14 mouse cellular contexts compared by ENCODE assay signal in the genomic region with DNA sequence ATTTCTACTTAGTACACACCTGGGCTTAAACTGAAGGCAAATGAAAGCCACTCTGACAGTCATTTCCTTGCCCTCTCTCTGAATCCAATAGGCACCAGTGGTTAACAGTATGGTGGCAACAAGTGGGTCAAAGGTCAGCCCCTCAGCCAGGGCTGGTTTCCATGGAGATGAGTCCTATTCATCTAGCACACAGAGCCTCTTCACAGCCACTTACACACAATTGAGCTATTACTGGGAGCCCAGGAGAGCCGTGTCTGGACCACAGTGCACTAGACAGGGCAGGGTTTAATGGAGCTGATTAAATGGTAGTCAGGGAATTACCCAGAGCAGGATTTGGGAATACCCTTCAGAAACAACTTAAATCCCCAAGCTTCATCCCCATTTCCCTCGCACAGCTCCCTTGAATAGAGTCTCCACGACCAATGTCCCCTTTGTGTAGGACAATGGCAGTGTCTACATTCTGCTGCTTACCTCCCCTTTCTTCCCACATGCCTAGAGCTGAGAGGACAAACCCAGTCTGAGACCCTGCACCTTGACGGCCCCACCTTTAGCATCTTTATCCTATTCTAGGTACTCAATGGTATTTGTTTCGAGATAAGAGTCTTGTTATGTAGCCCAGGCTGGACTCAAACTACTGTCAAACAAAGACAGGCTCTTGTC.
DNase-seq lines count a peak whose midpoint lies in the region; ATAC-seq and TF ChIP-seq lines count a peak whose summit lies in the region.
"Had no signal": no experiment of that assay in that cellular context is flagged by ENCODE, and none has a peak within 500 bp of the region (broad histone marks: within the 10 kb centered on the region; RNA-seq: fewer than 3 reads in every experiment).

No protein-coding gene starts in this region.

- H3K27me3 ChIP-seq in lung, postnatal 0 days (replicated peaks; ENCODE audit: insufficient read depth, low read length): no peaks in the 10 kb centered on the region
- H3K27me3 ChIP-seq in forebrain, embryonic 15.5 days: no peaks in the 10 kb centered on the region
- peaks cover 28% of the 10 kb centered on the region for H3K27me3 ChIP-seq in midbrain, embryonic 11.5 days (ENCODE audit: control insufficient read depth, insufficient read depth, low read length)
- H3K27me3 ChIP-seq: heart, embryonic 12.5 days; limb, embryonic 15.5 days; Patski had no signal

- H3K4me1 ChIP-seq in lung, postnatal 0 days (ENCODE audit: insufficient read depth, low read depth, low read length): 0 out of 2 replicates have a peak, but pooled peaks cover 5% of the 10 kb centered on the region
- H3K4me1 ChIP-seq in forebrain, embryonic 15.5 days: peaks cover 9% of the 10 kb centered on the region; the same call in 1 of the 2 replicates
- peaks cover 24% of the 10 kb centered on the region for H3K4me1 ChIP-seq in midbrain, embryonic 11.5 days (ENCODE audit: control insufficient read depth, insufficient read depth, low read length)

- no peak for DNase-seq in lung, postnatal 0 days (ENCODE audit: low spot score)
- no peak for DNase-seq in lung, postnatal 14 days
- DNase-seq in midbrain, embryonic 11.5 days (ENCODE audit: low spot score, missing footprints): peak; percentile 92
- peak; percentile 81 for DNase-seq in retina, postnatal 1 day
- DNase-seq in cerebellum, postnatal 10 days: no peak
- DNase-seq in thymus, postnatal 25 days: no peak
- no peak for DNase-seq in thymus, postnatal 10 days (ENCODE audit: low spot score in 2 of 2)
- DNase-seq: thymus, postnatal 4 days had no signal

- no peak overlapping the region for H3K4me3 ChIP-seq in lung, postnatal 0 days (ENCODE audit: low read depth, low read length)
- H3K4me3 ChIP-seq in forebrain, embryonic 15.5 days: no peak overlapping the region
- H3K4me3 ChIP-seq in midbrain, embryonic 11.5 days (ENCODE audit: low read depth, low read length): no peak overlapping the region
- H3K4me3 ChIP-seq: heart, embryonic 12.5 days; layer of hippocampus, adult 2 months; limb, embryonic 15.5 days had no signal

- no peak for TF ChIP-seq EP300 in lung, postnatal 0 days (IDR thresholded peaks at IDR 0.05)

- no peak overlapping the region for H3K9ac ChIP-seq in lung, postnatal 0 days (replicated peaks; ENCODE audit: low read depth)
- no peak overlapping the region for H3K9ac ChIP-seq in forebrain, embryonic 15.5 days (replicated peaks)
- H3K9ac ChIP-seq in midbrain, embryonic 11.5 days (ENCODE audit: low read length): no peak overlapping the region
- H3K9ac ChIP-seq: heart, embryonic 12.5 days; limb, embryonic 15.5 days had no signal

- peak; percentile 44 for ATAC-seq in lung, postnatal 0 days
- peak; percentile 70 for ATAC-seq in forebrain, embryonic 15.5 days (replicated peaks)
- peak; percentile 95 for ATAC-seq in midbrain, embryonic 11.5 days (ENCODE audit: low FRiP score)
- ATAC-seq: Patski had no signal

- no peak for TF ChIP-seq CTCF in lung, postnatal 0 days (IDR thresholded peaks at IDR 0.05)

- no peak overlapping the region for H3K27ac ChIP-seq in lung, postnatal 0 days (ENCODE audit: low read length)
- no peak overlapping the region for H3K27ac ChIP-seq in forebrain, embryonic 15.5 days (replicated peaks)
- H3K27ac ChIP-seq in midbrain, embryonic 11.5 days (ENCODE audit: low read depth, low read length): peak overlapping the region; percentile 37
- H3K27ac ChIP-seq: layer of hippocampus, adult 2 months; limb, embryonic 15.5 days; macrophage had no signal

- H3K4me2 ChIP-seq in lung, postnatal 0 days (replicated peaks; ENCODE audit: low read depth, low read length): no peak overlapping the region
- H3K4me2 ChIP-seq in forebrain, embryonic 15.5 days (replicated peaks): no peak overlapping the region
- H3K4me2 ChIP-seq in midbrain, embryonic 11.5 days: no peak overlapping the region
- H3K4me2 ChIP-seq: heart, embryonic 12.5 days; limb, embryonic 15.5 days had no signal

- 62% methylated on average over 5 of the region's 5 CpGs for WGBS in lung, postnatal 0 days
- 13% methylated on average over 5 of the region's 5 CpGs for WGBS in forebrain, embryonic 15.5 days
- WGBS in midbrain, embryonic 11.5 days: 12% methylated on average over 5 of the region's 5 CpGs

- no peaks in the 10 kb centered on the region for H3K9me3 ChIP-seq in lung, postnatal 0 days (ENCODE audit: low read length)
- H3K9me3 ChIP-seq in forebrain, embryonic 15.5 days: no peaks in the 10 kb centered on the region
- H3K9me3 ChIP-seq in midbrain, embryonic 11.5 days (ENCODE audit: control insufficient read depth, low read length): no peaks in the 10 kb centered on the region
- H3K9me3 ChIP-seq: heart, embryonic 12.5 days; limb, embryonic 15.5 days had no signal

- 0 out of 2 replicates have a peak, but pooled peaks cover 3% of the 10 kb centered on the region for H3K36me3 ChIP-seq in lung, postnatal 0 days (ENCODE audit: insufficient read depth, low read length)
- no peaks in the 10 kb centered on the region for H3K36me3 ChIP-seq in forebrain, embryonic 15.5 days
- no peaks in the 10 kb centered on the region for H3K36me3 ChIP-seq in midbrain, embryonic 11.5 days (ENCODE audit: control insufficient read depth, insufficient read depth, low read length)
- H3K36me3 ChIP-seq: heart, embryonic 12.5 days; limb, embryonic 15.5 days had no signal

Comparison
In these comparisons a context has a peak if more than half of its experiments do, and no peak if none do; other contexts are left out.
1. ATAC-seq: peak in every context shown above with its lines; median percentile 95 in midbrain, embryonic 11.5 days; 70 in forebrain, embryonic 15.5 days; 44 in lung, postnatal 0 days.
2. DNase-seq: peak in midbrain, embryonic 11.5 days (single experiment) and retina, postnatal 1 day (single experiment); none in lung, postnatal 0 days (single experiment), lung, postnatal 14 days (single experiment), cerebellum, postnatal 10 days (0 of 2), thymus, postnatal 25 days (single experiment) and thymus, postnatal 10 days (0 of 2).